33 mouse cellular contexts compared by ENCODE assay signal in the genomic region with DNA sequence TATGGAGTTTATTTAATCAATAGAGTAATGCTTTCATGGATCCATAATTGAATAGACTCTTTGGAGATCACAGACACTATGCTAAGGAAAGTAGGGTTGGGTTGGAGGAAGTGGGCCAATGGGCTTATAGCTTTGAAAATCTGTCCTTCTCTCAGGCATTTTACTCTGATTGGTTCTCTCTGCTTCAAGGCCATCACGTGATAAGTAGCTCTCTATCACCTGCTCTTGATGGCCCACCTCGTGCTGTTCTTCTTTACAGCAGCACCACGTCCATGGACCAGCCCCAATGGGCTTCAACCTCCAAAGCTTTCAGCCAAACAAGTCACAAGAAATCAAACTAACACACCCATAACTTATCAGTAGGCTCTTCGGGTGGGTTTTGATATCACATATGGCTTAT. TPM values are rescaled to one million over a fixed set of nuclear protein-coding genes. Genes with fewer than 3 reads are reported as not detected.
"Had no signal": no experiment of that assay in that cellular context is flagged by ENCODE, and none has a peak within 500 bp of the region (broad histone marks: within the 10 kb centered on the region; RNA-seq: fewer than 3 reads in every experiment).

No protein-coding gene starts in this region.

- H3K4me2 ChIP-seq: embryonic facial prominence, embryonic 12.5 days; embryonic facial prominence, embryonic 13.5 days; embryonic facial prominence, embryonic 15.5 days; forebrain, embryonic 12.5 days; forebrain, embryonic 13.5 days; forebrain, embryonic 15.5 days had no signal

- H3K9me3 ChIP-seq: embryonic facial prominence, embryonic 10.5 days; embryonic facial prominence, embryonic 12.5 days; embryonic facial prominence, embryonic 13.5 days; embryonic facial prominence, embryonic 15.5 days; forebrain, embryonic 10.5 days; forebrain, embryonic 12.5 days; forebrain, embryonic 13.5 days; forebrain, embryonic 15.5 days had no signal

- H3K27me3 ChIP-seq: embryonic facial prominence, embryonic 12.5 days; embryonic facial prominence, embryonic 13.5 days; embryonic facial prominence, embryonic 15.5 days; forebrain, embryonic 12.5 days; forebrain, embryonic 13.5 days; forebrain, embryonic 15.5 days had no signal

- H3K4me1 ChIP-seq: forebrain, embryonic 13.5 days; forebrain, embryonic 15.5 days had no signal

- H3K4me3 ChIP-seq: embryonic facial prominence, embryonic 10.5 days; embryonic facial prominence, embryonic 12.5 days; embryonic facial prominence, embryonic 13.5 days; embryonic facial prominence, embryonic 15.5 days; erythroblast, embryonic 14.5 days; forebrain, embryonic 10.5 days; forebrain, embryonic 12.5 days; forebrain, embryonic 13.5 days; forebrain, embryonic 15.5 days; gastrocnemius, adult 2 months; heart, adult 2 months had no signal

- H3K36me3 ChIP-seq: embryonic facial prominence, embryonic 10.5 days; embryonic facial prominence, embryonic 12.5 days; embryonic facial prominence, embryonic 13.5 days; embryonic facial prominence, embryonic 15.5 days; forebrain, embryonic 10.5 days; forebrain, embryonic 12.5 days; forebrain, embryonic 15.5 days had no signal

- H3K9ac ChIP-seq: embryonic facial prominence, embryonic 12.5 days; embryonic facial prominence, embryonic 13.5 days; embryonic facial prominence, embryonic 15.5 days; forebrain, embryonic 12.5 days; forebrain, embryonic 13.5 days; forebrain, embryonic 15.5 days; forebrain, postnatal 0 days had no signal

- ATAC-seq: forebrain, embryonic 13.5 days; forebrain, embryonic 14.5 days; forebrain, embryonic 15.5 days; forebrain, embryonic 16.5 days; forebrain, postnatal 0 days had no signal

- DNase-seq: cerebellum, adult 2 months; cerebellum, adult 8-10 months; cerebellum, adult 9-10 months; cerebellum, adult 9-11 months; cerebellum, postnatal 10 days; cerebellum, postnatal 14 days; cerebellum, postnatal 25 days; cerebellum, postnatal 36 days; embryo, embryonic 11 days; forebrain, postnatal 0 days; gastrocnemius, adult 2 months; gastrocnemius, postnatal 10 days; gastrocnemius, postnatal 14 days; gastrocnemius, postnatal 25 days; gastrocnemius, postnatal 36 days; heart, adult 18-20 months; heart, adult 2 months had no signal

- H3K27ac ChIP-seq: embryonic facial prominence, embryonic 10.5 days; embryonic facial prominence, embryonic 12.5 days; embryonic facial prominence, embryonic 13.5 days; embryonic facial prominence, embryonic 15.5 days; forebrain, embryonic 10.5 days; forebrain, embryonic 12.5 days; forebrain, embryonic 13.5 days; forebrain, embryonic 15.5 days; gastrocnemius, adult 2 months; heart, adult 2 months had no signal

RNA-seq across cellular contexts. Expression of gene Pon1, which starts 3.0 kb away (rescaled TPM):
- total RNA-seq: common myeloid progenitor, adult 5-6 weeks; gastrocnemius, postnatal 14 days; granulocyte monocyte progenitor cell, adult 5-6 weeks had no signal
- polyA plus RNA-seq: cerebellum, adult 2 months; cortical plate, adult 2 months; embryonic facial prominence, embryonic 10.5 days; embryonic facial prominence, embryonic 11.5 days; erythroblast, embryonic 14.5 days; forebrain, embryonic 13.5 days; frontal cortex, adult 2 months had no signal
